Mouse (Mus musculus): ENCODE data around the gene Olfr297. TPM values are rescaled to one million over a fixed set of nuclear protein-coding genes. Genes with fewer than 3 reads are reported as not detected.

Olfr297 gene
- not detected for polyA plus RNA-seq (2014; fragmentation: Illumina TruSeq; extraction: RNeasy Lipid Tissue Mini Kit (QIAGEN cat#74804))

DNA sequence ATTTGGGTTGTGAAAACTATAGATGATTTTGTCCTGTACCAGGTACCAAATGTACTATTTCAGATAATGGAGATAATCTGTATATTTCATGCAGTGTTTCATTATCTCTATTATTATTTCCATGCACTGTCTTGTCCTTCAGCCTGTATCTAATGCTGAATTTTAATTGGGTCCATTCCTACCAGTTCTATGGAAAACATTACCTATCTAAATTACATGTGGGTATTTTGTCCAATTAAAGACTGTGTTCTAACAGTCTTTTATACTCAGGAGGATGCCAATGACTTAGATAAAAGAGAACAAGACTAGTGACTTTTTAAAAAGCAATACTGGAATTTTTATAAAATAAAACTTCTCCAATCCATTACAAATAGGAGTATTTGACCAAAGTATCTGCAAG, at the start of gene Olfr297:
Gene Olfr297 (plus strand): TSS at position 301 of the 400 bp plus-strand sequence.

DNA sequence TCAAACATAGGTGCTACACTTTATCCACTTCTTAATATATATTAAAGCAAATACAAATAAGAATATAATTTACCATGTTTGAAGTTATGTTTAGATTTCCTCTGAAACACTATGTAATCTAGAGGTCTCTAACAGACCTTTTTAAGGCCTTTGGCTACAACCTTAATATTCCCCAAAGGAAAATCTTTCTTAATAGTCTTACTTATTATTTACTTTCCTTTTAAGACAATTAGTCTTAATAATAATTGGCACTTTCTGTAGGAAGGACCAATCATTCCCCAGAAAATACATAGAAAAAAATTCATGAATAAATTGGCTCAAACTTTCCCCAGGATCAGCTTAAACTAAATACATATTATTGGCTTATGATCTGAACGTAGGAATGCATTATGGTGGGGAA, 27.4 kb upstream of the Olfr297 start, which contains the start of gene Olfr298:
Gene Olfr298 (minus strand): TSS at position 101 of the 400 bp plus-strand sequence.

Other genes starting within 250 kb of the Olfr297 start
- not detected for gene Olfr310, start 242.8 kb upstream of the Olfr297 start, polyA plus RNA-seq (2014; fragmentation: Illumina TruSeq; extraction: RNeasy Lipid Tissue Mini Kit (QIAGEN cat#74804))
- not detected for gene Olfr309, start 206.3 kb upstream of the Olfr297 start, polyA plus RNA-seq (2014; fragmentation: Illumina TruSeq; extraction: RNeasy Lipid Tissue Mini Kit (QIAGEN cat#74804))
- not detected for gene Olfr308, start 194.3 kb upstream of the Olfr297 start, polyA plus RNA-seq (2014; fragmentation: Illumina TruSeq; extraction: RNeasy Lipid Tissue Mini Kit (QIAGEN cat#74804))
- not detected for gene Olfr307, start 182.4 kb upstream of the Olfr297 start, polyA plus RNA-seq (2014; fragmentation: Illumina TruSeq; extraction: RNeasy Lipid Tissue Mini Kit (QIAGEN cat#74804))
- gene Olfr305, start 153.0 kb upstream of the Olfr297 start, polyA plus RNA-seq (2014; fragmentation: Illumina TruSeq; extraction: RNeasy Lipid Tissue Mini Kit (QIAGEN cat#74804)), result not detected
- not detected for gene Olfr304, start 133.3 kb upstream of the Olfr297 start, polyA plus RNA-seq (2014; fragmentation: Illumina TruSeq; extraction: RNeasy Lipid Tissue Mini Kit (QIAGEN cat#74804))
- not detected for gene Olfr303, start 122.2 kb upstream of the Olfr297 start, polyA plus RNA-seq (2014; fragmentation: Illumina TruSeq; extraction: RNeasy Lipid Tissue Mini Kit (QIAGEN cat#74804))
- gene Olfr301, start 116.1 kb upstream of the Olfr297 start, polyA plus RNA-seq (2014; fragmentation: Illumina TruSeq; extraction: RNeasy Lipid Tissue Mini Kit (QIAGEN cat#74804)), result not detected
- not detected for gene Olfr299, start 60.0 kb upstream of the Olfr297 start, polyA plus RNA-seq (2014; fragmentation: Illumina TruSeq; extraction: RNeasy Lipid Tissue Mini Kit (QIAGEN cat#74804))
- gene Olfr298, start 27.5 kb upstream of the Olfr297 start, polyA plus RNA-seq (2014; fragmentation: Illumina TruSeq; extraction: RNeasy Lipid Tissue Mini Kit (QIAGEN cat#74804)), result not detected
- not detected for gene Olfr295, start 63.9 kb downstream of the Olfr297 start, polyA plus RNA-seq (2014; fragmentation: Illumina TruSeq; extraction: RNeasy Lipid Tissue Mini Kit (QIAGEN cat#74804))
- gene Olfr294, start 96.7 kb downstream of the Olfr297 start, polyA plus RNA-seq (2014; fragmentation: Illumina TruSeq; extraction: RNeasy Lipid Tissue Mini Kit (QIAGEN cat#74804)), result not detected
- not detected for gene Olfr293, start 129.1 kb downstream of the Olfr297 start, polyA plus RNA-seq (2014; fragmentation: Illumina TruSeq; extraction: RNeasy Lipid Tissue Mini Kit (QIAGEN cat#74804))
- not detected for gene Olfr292, start 168.4 kb downstream of the Olfr297 start, polyA plus RNA-seq (2014; fragmentation: Illumina TruSeq; extraction: RNeasy Lipid Tissue Mini Kit (QIAGEN cat#74804))

All from ovary, adult 10 weeks (tissue).